Mouse (Mus musculus) forebrain, embryonic 16.5 days (tissue): Measurements from ENCODE around the gene Kcnd3. TPM values are rescaled to one million over a fixed set of nuclear protein-coding genes. Genes with fewer than 3 reads are reported as not detected.

Experiments
- ATAC-seq: fragments of 200-750 bp; cut with Nextera tagmentation; 2 replicates; pipeline ENCODE4 v1.8.0; 2017; ENCODE audit warnings: mild to moderate bottlenecking, moderate library complexity
- H3K27ac ChIP-seq: fragments of 300-500 bp; sonication (generic); 2 replicates; pipeline ENCODE4 v1.5.1; 2014; ENCODE audit warnings: low read length, control low read depth
- H3K27me3 ChIP-seq: fragments of 300-500 bp; sonication (generic); replicated peaks from 2 replicates; pipeline ENCODE4 v1.6.1; 2014; ENCODE audit warnings: low read length; ENCODE audit not compliant: control insufficient read depth, insufficient read depth
- H3K36me3 ChIP-seq: fragments of 300-500 bp; sonication (generic); 2 replicates; pipeline ENCODE4 v1.6.1; 2014; ENCODE audit not compliant: control insufficient read depth, insufficient read depth
- H3K4me1 ChIP-seq: fragments of 300-500 bp; sonication (generic); replicated peaks from 2 replicates; pipeline ENCODE4 v1.6.1; 2014; ENCODE audit warnings: low read length; ENCODE audit not compliant: control insufficient read depth, insufficient read depth
- H3K4me2 ChIP-seq: fragments of 300-500 bp; sonication (generic); 2 replicates; pipeline ENCODE4 v1.6.1; 2014; ENCODE audit warnings: mild to moderate bottlenecking, low read length, control low read depth
- H3K4me3 ChIP-seq: fragments of 300-500 bp; sonication (generic); replicated peaks from 2 replicates; pipeline ENCODE4 v1.5.1; 2014; ENCODE audit warnings: mild to moderate bottlenecking, low read length, control low read depth
- H3K9ac ChIP-seq: fragments of 300-500 bp; sonication (generic); replicated peaks from 2 replicates; pipeline ENCODE4 v1.6.1; 2014; ENCODE audit warnings: low read depth, low read length, control low read depth
- H3K9me3 ChIP-seq: fragments of 300-500 bp; sonication (generic); 2 replicates; pipeline ENCODE4 v1.6.1; 2016; ENCODE audit warnings: low read length; ENCODE audit not compliant: control insufficient read depth
- WGBS: fragments of 180-500 bp; shearing (Covaris S2); extraction: QIAGEN DNeasy Blood & Tissue Kit; methylation state at CpG from one replicate; pipeline ENCODE4 v1.1.7; 2014; 5-methylcytosine and 5-hydroxymethylcytosine counted together
- polyA plus RNA-seq: library from polyadenylated mRNA; unstranded; fragments of >200 nt; fragmentation: Nextera tagmentation; extraction: Ambion mirVana; gene quantifications from 2 replicates; pipeline ENCODE4 v1.2.1, GENCODE M21; 2015

Gene Kcnd3
- 7.6 and 8.6 TPM in 2 replicates for polyA plus RNA-seq

- ATAC-seq: peak; percentile 69
- peaks cover 2% of the 10 kb centered on the region; the same call in 1 of the 2 replicates for H3K27me3 ChIP-seq
- peak within 1 kb of the TSS; percentile 63 for H3K4me3 ChIP-seq
- WGBS: under 1% methylated on average over 59 of the region's 98 CpGs
- peak within 1 kb of the TSS; percentile 66 for H3K4me2 ChIP-seq
- peak within 1 kb of the TSS; percentile 87 for H3K9ac ChIP-seq
- peak within 1 kb of the TSS; percentile 69 for H3K27ac ChIP-seq
- peaks cover 19% of the 10 kb centered on the region for H3K4me1 ChIP-seq
- no peaks in the 10 kb centered on the region for H3K36me3 ChIP-seq
- H3K9me3 ChIP-seq: no peaks in the 10 kb centered on the region
Measured at GRCm38 (mm10) chr3:105451627-105452555, at the start of gene Kcnd3. Gene Kcnd3 (plus strand): TSS chr3:105452330.

GRCm38 (mm10) chr3:105402676-105403075, 49.5 kb upstream of the Kcnd3 start:
- no peak overlapping the region for H3K27ac ChIP-seq
- 73% methylated on average over 5 of the region's 5 CpGs for WGBS
- no peaks in the 10 kb centered on the region for H3K9me3 ChIP-seq
- ATAC-seq: no peak
- H3K9ac ChIP-seq: no peak overlapping the region
- H3K27me3 ChIP-seq: no peaks in the 10 kb centered on the region
- no peak overlapping the region for H3K4me2 ChIP-seq
- no peaks in the 10 kb centered on the region for H3K36me3 ChIP-seq
- peaks cover 13% of the 10 kb centered on the region for H3K4me1 ChIP-seq
- H3K4me3 ChIP-seq: no peak overlapping the region

DNA sequence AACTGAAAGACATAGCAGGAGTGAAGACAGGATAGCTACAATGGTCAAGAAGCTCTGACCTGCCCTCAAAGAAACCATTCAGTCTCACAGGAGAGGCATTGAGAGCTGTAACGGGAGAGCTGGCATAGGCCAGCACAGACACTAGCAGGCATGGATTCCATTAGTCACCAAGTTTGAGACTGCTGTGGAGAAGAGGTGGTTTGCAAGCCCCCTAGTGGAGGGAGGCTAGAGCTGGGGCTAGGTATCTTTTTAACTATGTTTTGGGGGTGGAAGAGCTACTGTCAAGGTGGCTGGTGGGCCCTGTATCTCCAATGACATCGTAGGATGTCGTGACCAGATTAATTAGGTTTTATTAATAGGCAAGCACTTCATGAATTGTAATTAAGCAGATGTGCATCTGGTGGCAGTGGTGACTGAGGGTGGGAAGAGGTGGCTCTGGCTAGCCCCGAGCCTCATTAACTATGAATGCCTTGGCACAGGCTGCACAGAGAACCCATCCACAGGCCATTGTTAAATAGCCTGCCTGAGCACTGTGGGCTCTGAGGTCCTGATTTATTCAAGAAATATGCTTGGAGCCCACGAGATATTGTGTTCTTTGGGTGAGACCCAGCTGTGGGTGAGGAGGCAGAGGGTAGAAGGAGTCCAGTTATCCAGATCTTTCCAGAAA, 48.6 kb upstream of the Kcnd3 start:
- H3K9ac ChIP-seq: no peak overlapping the region
- WGBS: 6% methylated on average over 5 of the region's 5 CpGs

DNA sequence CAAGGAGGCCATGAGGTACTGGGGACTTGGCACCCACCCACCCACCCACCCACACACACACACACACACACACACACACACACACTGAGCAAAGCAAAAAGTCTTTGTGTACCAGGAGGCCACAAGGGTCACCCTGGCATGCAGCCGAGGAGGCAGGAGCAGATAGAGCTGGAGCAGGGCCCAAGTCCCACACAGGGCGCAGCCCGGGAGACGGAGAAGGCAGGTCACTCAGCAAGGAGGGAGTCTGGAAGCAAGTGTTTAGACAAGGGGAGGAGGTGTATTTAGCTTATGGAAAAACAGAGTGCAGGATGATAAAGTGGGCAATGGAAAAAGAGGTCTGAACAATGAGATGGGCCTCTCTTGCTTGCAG, 48.1 kb upstream of the Kcnd3 start:
- ATAC-seq: peak; percentile 10
- H3K4me3 ChIP-seq: no peak overlapping the region
- 17% methylated on average over 4 of the region's 4 CpGs for WGBS
- no peaks in the 10 kb centered on the region for H3K9me3 ChIP-seq
- no peak overlapping the region for H3K27ac ChIP-seq
- no peaks in the 10 kb centered on the region for H3K27me3 ChIP-seq
- peaks cover 20% of the 10 kb centered on the region for H3K4me1 ChIP-seq
- H3K36me3 ChIP-seq: no peaks in the 10 kb centered on the region
- H3K9ac ChIP-seq: no peak overlapping the region
- no peak overlapping the region for H3K4me2 ChIP-seq

More for the DNA sequence above, 48.6 kb upstream of the Kcnd3 start:
- Histone ChIP-seq H3K4me3 (no peak overlapping the region), H3K9me3 (no peaks in the 10 kb centered on the region), H3K27ac (no peak overlapping the region), H3K27me3 (no peaks in the 10 kb centered on the region), H3K4me1 (peaks cover 20% of the 10 kb centered on the region), H3K4me2 (no peak overlapping the region), H3K36me3 (no peaks in the 10 kb centered on the region)
- peak; percentile 78 for ATAC-seq

- ATAC-seq: no peak
- no peak overlapping the region for H3K4me2 ChIP-seq
- no peak overlapping the region for H3K27ac ChIP-seq
- peaks cover 20% of the 10 kb centered on the region for H3K4me1 ChIP-seq
- no peaks in the 10 kb centered on the region for H3K27me3 ChIP-seq
- H3K4me3 ChIP-seq: no peak overlapping the region
- no peak overlapping the region for H3K9ac ChIP-seq
- 81% methylated on average over 7 of the region's 7 CpGs for whole genome bisulfite sequencing
- no peaks in the 10 kb centered on the region for H3K36me3 ChIP-seq
- H3K9me3 ChIP-seq: no peaks in the 10 kb centered on the region
Measured at GRCm38 (mm10) chr3:105405516-105405915, 46.6 kb upstream of the Kcnd3 start.

DNA sequence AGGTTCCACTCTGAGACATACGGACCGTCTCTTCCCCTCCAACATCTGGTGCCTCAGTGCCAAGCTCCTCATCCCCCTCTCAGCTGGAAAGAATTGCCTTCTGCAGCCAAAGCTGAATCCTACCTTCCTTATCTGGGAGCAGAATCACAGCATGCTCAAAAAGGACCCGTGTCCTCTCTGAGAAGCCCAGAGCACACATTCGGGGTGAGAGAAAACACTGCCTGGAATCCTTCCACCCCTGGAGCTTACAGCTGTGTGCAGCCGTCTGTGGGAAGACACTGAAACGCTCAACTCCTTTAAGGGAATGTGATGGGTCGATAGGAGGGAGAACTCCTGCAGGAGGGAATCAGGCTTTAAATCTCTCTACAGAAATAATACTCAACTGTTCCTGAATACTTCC, 46.1 kb upstream of the Kcnd3 start:
- no peak overlapping the region for H3K4me3 ChIP-seq
- H3K9ac ChIP-seq: no peak overlapping the region
- H3K4me2 ChIP-seq: no peak overlapping the region
- 44% methylated on average over 7 of the region's 7 CpGs for WGBS
- peaks cover 20% of the 10 kb centered on the region for H3K4me1 ChIP-seq
- ATAC-seq: no peak
- H3K27ac ChIP-seq: no peak overlapping the region
- no peaks in the 10 kb centered on the region for H3K36me3 ChIP-seq
- no peaks in the 10 kb centered on the region for H3K27me3 ChIP-seq
- no peaks in the 10 kb centered on the region for H3K9me3 ChIP-seq

DNA sequence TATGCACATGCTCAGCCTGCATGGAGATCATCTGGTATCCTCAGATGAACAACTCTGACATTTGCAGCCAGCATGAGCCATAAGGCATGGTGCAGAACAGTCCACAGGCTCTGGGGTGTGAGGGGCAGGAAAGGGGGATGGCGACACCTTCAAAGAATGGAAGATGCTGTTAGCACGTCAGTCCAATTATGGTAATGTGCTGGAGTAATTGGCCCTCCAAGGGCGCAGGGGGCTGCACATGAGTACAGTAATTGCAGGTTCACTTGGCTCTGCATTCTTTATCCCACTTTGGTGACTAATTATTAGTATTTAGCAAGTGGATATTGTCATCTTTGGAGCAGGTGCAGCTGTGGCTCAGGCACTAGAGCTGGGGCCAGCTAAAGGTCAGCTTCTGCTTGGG, 43.9 kb upstream of the Kcnd3 start:
- peak; percentile 79 for ATAC-seq
- 12% methylated on average over 3 of the region's 3 CpGs for WGBS
- Histone ChIP-seq H3K27me3 (no peaks in the 10 kb centered on the region), H3K9ac (no peak overlapping the region), H3K36me3 (no peaks in the 10 kb centered on the region), H3K4me1 (peaks cover 20% of the 10 kb centered on the region), H3K9me3 (no peaks in the 10 kb centered on the region), H3K4me3 (no peak overlapping the region), H3K4me2 (no peak overlapping the region), H3K27ac (no peak overlapping the region)

DNA sequence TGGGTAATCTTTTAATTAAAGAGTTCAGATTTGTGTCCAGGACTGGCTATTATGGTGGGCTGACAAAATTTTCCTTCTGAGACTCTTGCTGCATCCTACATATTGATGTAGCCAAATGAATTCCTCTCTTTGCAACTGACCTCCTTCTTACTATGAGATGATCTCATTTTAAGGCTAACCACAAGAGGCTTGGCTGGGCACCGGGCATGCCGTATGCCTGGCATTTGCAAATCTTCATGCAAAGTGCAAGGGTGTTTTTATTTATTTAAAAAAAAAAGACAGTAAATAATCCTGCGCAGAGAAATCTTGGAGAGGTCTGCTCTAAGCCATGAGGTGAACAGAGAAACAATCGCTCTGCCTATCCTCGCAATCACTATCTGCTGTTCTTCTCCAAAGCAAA, 41.3 kb upstream of the Kcnd3 start:
- Histone ChIP-seq H3K9ac (no peak overlapping the region), H3K27me3 (no peaks in the 10 kb centered on the region), H3K9me3 (no peaks in the 10 kb centered on the region), H3K4me1 (peaks cover 10% of the 10 kb centered on the region), H3K27ac (no peak overlapping the region), H3K4me3 (no peak overlapping the region), H3K36me3 (no peaks in the 10 kb centered on the region), H3K4me2 (no peak overlapping the region)
- ATAC-seq: no peak
- 95% methylated on average over 5 of the region's 5 CpGs for WGBS

- H3K9ac ChIP-seq: no peak overlapping the region
- ATAC-seq: no peak
- no peak overlapping the region for H3K27ac ChIP-seq
- 77% methylated on average over 4 of the region's 4 CpGs for WGBS
- H3K4me1 ChIP-seq: peaks cover 10% of the 10 kb centered on the region
- no peaks in the 10 kb centered on the region for H3K27me3 ChIP-seq
- H3K9me3 ChIP-seq: no peaks in the 10 kb centered on the region
- H3K36me3 ChIP-seq: no peaks in the 10 kb centered on the region
- H3K4me2 ChIP-seq: no peak overlapping the region
- no peak overlapping the region for H3K4me3 ChIP-seq
Measured at GRCm38 (mm10) chr3:105411776-105412175, 40.4 kb upstream of the Kcnd3 start.
